Mouse (Mus musculus): ENCODE results near the gene Tor1aip1.

GRCm38 (mm10) chr1:156034661-156035060 is 1.6 kb downstream of the Tor1aip1 start:
- TF ChIP-seq USF1 (IDR thresholded peaks at IDR 0.05; ENCODE audit: low read depth, low read length), result no peak
- TF ChIP-seq POLR2A (IDR thresholded peaks at IDR 0.05; ENCODE audit: control insufficient read depth in 1 of 2, insufficient read depth in 1 of 2, low read depth in 1 of 2, low read length in 2 of 2, poor library complexity in 1 of 2), result no peak
- TF ChIP-seq CTCF (IDR thresholded peaks at IDR 0.05 in 2 of 3, conservative IDR thresholded peaks at IDR 0.05 in 1 of 3; ENCODE audit: control insufficient read depth in 1 of 3, insufficient read depth in 1 of 3, low read depth in 2 of 3, low read length in 3 of 3, poor library complexity in 1 of 3, severe bottlenecking in 1 of 3), result no peak
- no peak for TF ChIP-seq EP300 (IDR thresholded peaks at IDR 0.05; ENCODE audit: low read depth in 1 of 2, low read length in 2 of 2)
- TF ChIP-seq TBP (IDR thresholded peaks at IDR 0.05; ENCODE audit: low read depth, low read length), result no peak
- no peak for TF ChIP-seq JUND (IDR thresholded peaks at IDR 0.05; ENCODE audit: low read depth, low read length)
- no peak for TF ChIP-seq MYC (IDR thresholded peaks at IDR 0.05; ENCODE audit: low read depth, low read length)
- TF ChIP-seq MAFK (IDR thresholded peaks at IDR 0.05; ENCODE audit: borderline replicate concordance, low read depth, low read length), result no peak
- TF ChIP-seq BHLHE40 (IDR thresholded peaks at IDR 0.05; ENCODE audit: borderline replicate concordance, low read depth, low read length), result no peak
